Mouse (Mus musculus): ENCODE results near the gene Tap1. TPM values are rescaled to one million over a fixed set of nuclear protein-coding genes. Genes with fewer than 3 reads are reported as not detected.
A peak's percentile ranks its signal among the peaks of the same experiment; 100 is the strongest.
"Not testable (repeated sequence)": the region's sequence is repeated elsewhere in the genome, so short reads cannot be mapped to it uniquely, and the experiment has no call there.

The Tap1 gene
- total RNA-seq, 2 experiments from 2014 or later: 12.1 to 13.3 TPM

DNA sequence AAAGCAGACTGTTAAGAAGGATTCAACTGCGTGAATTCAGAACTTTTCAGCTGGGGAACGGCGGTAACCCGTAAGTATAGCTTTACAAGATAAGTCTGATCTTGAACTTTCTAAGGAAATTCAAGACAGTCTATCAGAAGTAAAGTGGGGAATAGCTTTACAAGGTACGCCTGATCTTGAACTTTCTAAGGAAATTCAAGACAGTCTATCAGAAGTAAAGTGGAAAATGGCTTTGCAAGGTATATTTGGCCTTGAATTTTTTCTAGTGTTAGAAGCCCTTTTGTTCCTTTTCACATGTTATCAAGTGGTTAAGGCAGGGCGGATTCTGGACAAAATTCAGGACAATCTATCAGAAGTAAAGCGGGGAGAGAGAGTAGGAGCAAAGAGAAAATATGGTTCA, 32.4 kb downstream of the Tap1 start:
- not testable (repeated sequence) for ATAC-seq (replicated peaks; ENCODE audit: low FRiP score, poor library complexity, severe bottlenecking)

- not testable (repeated sequence) for ATAC-seq (replicated peaks; ENCODE audit: low FRiP score, poor library complexity, severe bottlenecking)
These were observed 33.0 kb downstream of the Tap1 start for GRCm38 (mm10) chr17:34220401-34220800.

DNA sequence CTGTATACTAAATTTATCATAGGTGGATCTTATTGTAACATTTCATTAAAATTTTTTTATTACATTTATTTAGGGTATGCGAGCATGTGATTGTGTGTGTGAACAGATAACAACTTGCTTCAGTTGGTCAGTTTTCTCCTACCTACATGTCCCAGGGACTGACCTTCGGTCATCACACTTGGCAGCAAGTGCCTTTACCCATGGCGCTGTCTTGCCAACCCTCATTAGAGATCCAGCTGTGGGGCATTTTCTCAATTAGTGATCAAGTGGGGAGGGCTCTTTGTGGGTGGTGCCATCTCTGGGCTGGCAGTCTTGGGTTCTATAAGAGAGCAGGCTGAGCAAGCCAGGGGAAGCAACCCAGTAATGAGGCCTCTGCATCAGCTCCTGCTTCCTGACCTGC, 37.5 kb downstream of the Tap1 start:
- no peak for ATAC-seq (replicated peaks; ENCODE audit: low FRiP score, poor library complexity, severe bottlenecking)

GRCm38 (mm10) chr17:34225426-34225825, 38.1 kb downstream of the Tap1 start:
- ATAC-seq (replicated peaks; ENCODE audit: low FRiP score, poor library complexity, severe bottlenecking): no peak

DNA sequence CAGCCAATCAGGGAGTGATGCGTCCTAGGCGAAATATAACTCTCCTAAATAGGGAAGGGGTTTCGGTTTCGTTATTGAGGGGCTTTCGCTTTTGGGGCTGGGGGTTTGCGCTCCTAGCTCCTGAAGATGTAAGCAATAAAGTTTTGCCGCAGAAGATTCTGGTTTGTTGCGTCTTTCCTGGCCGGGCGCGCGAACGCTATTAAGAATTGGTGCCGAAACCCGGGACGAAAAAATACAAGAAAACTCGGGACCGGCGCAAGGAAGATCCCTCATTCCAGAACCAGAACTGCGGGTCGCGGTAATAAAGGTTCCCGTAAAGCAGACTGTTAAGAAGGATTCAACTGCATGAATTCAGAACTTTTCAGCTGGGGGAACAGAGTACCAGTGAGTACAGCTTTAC, 38.6 kb downstream of the Tap1 start:
- not testable (repeated sequence) for ATAC-seq (replicated peaks; ENCODE audit: low FRiP score, poor library complexity, severe bottlenecking)

GRCm38 (mm10) chr17:34230971-34231370, 43.6 kb downstream of the Tap1 start:
- not testable (repeated sequence) for ATAC-seq (replicated peaks; ENCODE audit: low FRiP score, poor library complexity, severe bottlenecking)

GRCm38 (mm10) chr17:34232021-34232420, 44.7 kb downstream of the Tap1 start:
- ATAC-seq (replicated peaks; ENCODE audit: low FRiP score, poor library complexity, severe bottlenecking): not testable (repeated sequence)

GRCm38 (mm10) chr17:34234926-34235325, 47.6 kb downstream of the Tap1 start:
- peak; percentile 52 for ATAC-seq (replicated peaks; ENCODE audit: low FRiP score, poor library complexity, severe bottlenecking)

- ATAC-seq (replicated peaks; ENCODE audit: low FRiP score, poor library complexity, severe bottlenecking): no peak
These were observed 49.3 kb downstream of the Tap1 start for GRCm38 (mm10) chr17:34236691-34237090.

- ATAC-seq (replicated peaks; ENCODE audit: low FRiP score, poor library complexity, severe bottlenecking): no peak
These were observed 50.4 kb downstream of the Tap1 start for GRCm38 (mm10) chr17:34237741-34238140.

- no peak for ATAC-seq (replicated peaks; ENCODE audit: low FRiP score, poor library complexity, severe bottlenecking)
These were observed 51.4 kb downstream of the Tap1 start, which contains the start of gene H2-Ob for GRCm38 (mm10) chr17:34238706-34239105. H2-Ob (plus strand) TSS chr17:34238903.

GRCm38 (mm10) chr17:34239601-34240041, 52.3 kb downstream of the Tap1 start:
- ATAC-seq (replicated peaks; ENCODE audit: low FRiP score, poor library complexity, severe bottlenecking): no peak

GRCm38 (mm10) chr17:34240366-34240765, 53.0 kb downstream of the Tap1 start:
- ATAC-seq (replicated peaks; ENCODE audit: low FRiP score, poor library complexity, severe bottlenecking): no peak

GRCm38 (mm10) chr17:34240916-34241315, 53.6 kb downstream of the Tap1 start:
- no peak for ATAC-seq (replicated peaks; ENCODE audit: low FRiP score, poor library complexity, severe bottlenecking)

GRCm38 (mm10) chr17:34244656-34245055, 57.3 kb downstream of the Tap1 start:
- ATAC-seq (replicated peaks; ENCODE audit: low FRiP score, poor library complexity, severe bottlenecking): no peak

Other genes with a start within 250 kb of the Tap1 start
- 15.9 and 38.0 TPM in 2 replicates for gene Pfdn6, start 247.2 kb upstream of the Tap1 start, total RNA-seq (2015; ENCODE audit: low replicate concordance)
- 22.9 TPM in 2 replicates for gene Pfdn6, start 247.2 kb upstream of the Tap1 start, total RNA-seq (2017; ENCODE audit: low replicate concordance)
- 4.0 and 15.9 TPM in 2 replicates for gene Wdr46, start 246.9 kb upstream of the Tap1 start, total RNA-seq (2015; ENCODE audit: low replicate concordance)
- gene Wdr46, start 246.9 kb upstream of the Tap1 start, total RNA-seq (2017; ENCODE audit: low replicate concordance): 7.5 and 8.5 TPM in 2 replicates
- not detected in 2 replicates for gene B3galt4, start 236.1 kb upstream of the Tap1 start, total RNA-seq (2015; ENCODE audit: low replicate concordance)
- 0.70 and 0.94 TPM in 2 replicates for gene B3galt4, start 236.1 kb upstream of the Tap1 start, total RNA-seq (2017; ENCODE audit: low replicate concordance)
- gene Vps52, start 231.7 kb upstream of the Tap1 start, total RNA-seq (2015; ENCODE audit: low replicate concordance): 8.2 and 11.3 TPM in 2 replicates
- 13.0 and 17.0 TPM in 2 replicates for gene Vps52, start 231.7 kb upstream of the Tap1 start, total RNA-seq (2017; ENCODE audit: low replicate concordance)
- gene Rps18, start 231.6 kb upstream of the Tap1 start, total RNA-seq (2015; ENCODE audit: low replicate concordance): 758 and 917 TPM in 2 replicates
- gene Rps18, start 231.6 kb upstream of the Tap1 start, total RNA-seq (2017; ENCODE audit: low replicate concordance): 207 and 301 TPM in 2 replicates
- 177 and 273 TPM in 2 replicates for gene H2-K1, start 187.2 kb upstream of the Tap1 start, total RNA-seq (2015; ENCODE audit: low replicate concordance)
- gene H2-K1, start 187.2 kb upstream of the Tap1 start, total RNA-seq (2017; ENCODE audit: low replicate concordance): 97.6 and 121 TPM in 2 replicates
- gene Ring1, start 162.9 kb upstream of the Tap1 start, total RNA-seq (2015; ENCODE audit: low replicate concordance): 1.9 and 9.2 TPM in 2 replicates
- gene Ring1, start 162.9 kb upstream of the Tap1 start, total RNA-seq (2017; ENCODE audit: low replicate concordance): 2.0 and 2.8 TPM in 2 replicates
- gene H2-Ke6, start 159.5 kb upstream of the Tap1 start, total RNA-seq (2015; ENCODE audit: low replicate concordance): 26.5 and 50.7 TPM in 2 replicates
- 15.0 and 17.8 TPM in 2 replicates for gene H2-Ke6, start 159.5 kb upstream of the Tap1 start, total RNA-seq (2017; ENCODE audit: low replicate concordance)
- gene Slc39a7, start 155.9 kb upstream of the Tap1 start, total RNA-seq (2015; ENCODE audit: low replicate concordance): not detected in 2 replicates
- 11.5 and 16.6 TPM in 2 replicates for gene Slc39a7, start 155.9 kb upstream of the Tap1 start, total RNA-seq (2017; ENCODE audit: low replicate concordance)
- gene Rxrb, start 155.7 kb upstream of the Tap1 start, total RNA-seq (2015; ENCODE audit: low replicate concordance): 7.1 and 8.3 TPM in 2 replicates
- 10.7 and 12.0 TPM in 2 replicates for gene Rxrb, start 155.7 kb upstream of the Tap1 start, total RNA-seq (2017; ENCODE audit: low replicate concordance)
- gene Col11a2, start 148.1 kb upstream of the Tap1 start, total RNA-seq (2015; ENCODE audit: low replicate concordance): 1.3 TPM in 1 of 2 replicates, not detected in the other
- gene Col11a2, start 148.1 kb upstream of the Tap1 start, total RNA-seq (2017; ENCODE audit: low replicate concordance): 4.3 and 7.0 TPM in 2 replicates
- 0.84 and 7.9 TPM in 2 replicates for gene H2-Oa, start 95.2 kb upstream of the Tap1 start, total RNA-seq (2015; ENCODE audit: low replicate concordance)
- gene H2-Oa, start 95.2 kb upstream of the Tap1 start, total RNA-seq (2017; ENCODE audit: low replicate concordance): 1.1 TPM in 1 of 2 replicates, not detected in the other
- 15.9 and 37.5 TPM in 2 replicates for gene H2-DMa, start 68.0 kb upstream of the Tap1 start, total RNA-seq (2015; ENCODE audit: low replicate concordance)
- gene H2-DMa, start 68.0 kb upstream of the Tap1 start, total RNA-seq (2017; ENCODE audit: low replicate concordance): 11.7 and 13.3 TPM in 2 replicates
- 36.1 and 75.0 TPM in 2 replicates for gene Brd2, start 64.9 kb upstream of the Tap1 start, total RNA-seq (2015; ENCODE audit: low replicate concordance)
- gene Brd2, start 64.9 kb upstream of the Tap1 start, total RNA-seq (2017; ENCODE audit: low replicate concordance): 114 and 135 TPM in 2 replicates
- 2.5 TPM in 1 of 2 replicates, not detected in the other for gene H2-DMb2, start 44.2 kb upstream of the Tap1 start, total RNA-seq (2015; ENCODE audit: low replicate concordance)
- 3.2 and 3.6 TPM in 2 replicates for gene H2-DMb2, start 44.2 kb upstream of the Tap1 start, total RNA-seq (2017; ENCODE audit: low replicate concordance)
- gene H2-DMb1, start 34.5 kb upstream of the Tap1 start, total RNA-seq (2015; ENCODE audit: low replicate concordance): 6.1 and 9.6 TPM in 2 replicates
- gene H2-DMb1, start 34.5 kb upstream of the Tap1 start, total RNA-seq (2017; ENCODE audit: low replicate concordance): 7.1 and 15.8 TPM in 2 replicates
- 16.1 and 55.0 TPM in 2 replicates for gene Psmb9, start 211 bp downstream of the Tap1 start, total RNA-seq (2015; ENCODE audit: low replicate concordance)
- gene Psmb9, start 211 bp downstream of the Tap1 start, total RNA-seq (2017; ENCODE audit: low replicate concordance): 17.2 and 29.1 TPM in 2 replicates
- gene Psmb8, start 10.2 kb downstream of the Tap1 start, total RNA-seq (2015; ENCODE audit: low replicate concordance): 35.5 and 50.4 TPM in 2 replicates
- 34.0 and 37.2 TPM in 2 replicates for gene Psmb8, start 10.2 kb downstream of the Tap1 start, total RNA-seq (2017; ENCODE audit: low replicate concordance)
- gene Tap2, start 16.0 kb downstream of the Tap1 start, total RNA-seq (2015; ENCODE audit: low replicate concordance): 0.38 and 5.2 TPM in 2 replicates
- gene Tap2, start 16.0 kb downstream of the Tap1 start, total RNA-seq (2017; ENCODE audit: low replicate concordance): 7.8 and 11.2 TPM in 2 replicates
- gene H2-Ob, start 51.4 kb downstream of the Tap1 start, total RNA-seq (2015; ENCODE audit: low replicate concordance): 4.8 and 8.1 TPM in 2 replicates
- 1.4 TPM in 1 of 2 replicates, not detected in the other for gene H2-Ob, start 51.4 kb downstream of the Tap1 start, total RNA-seq (2017; ENCODE audit: low replicate concordance)
- 60.8 and 138 TPM in 2 replicates for gene H2-Ab1, start 70.1 kb downstream of the Tap1 start, total RNA-seq (2015; ENCODE audit: low replicate concordance)
- gene H2-Ab1, start 70.1 kb downstream of the Tap1 start, total RNA-seq (2017; ENCODE audit: low replicate concordance): 38.6 and 79.7 TPM in 2 replicates
- gene H2-Aa, start 100.3 kb downstream of the Tap1 start, total RNA-seq (2015; ENCODE audit: low replicate concordance): 92.2 and 127 TPM in 2 replicates
- 32.1 and 32.2 TPM in 2 replicates for gene H2-Aa, start 100.3 kb downstream of the Tap1 start, total RNA-seq (2017; ENCODE audit: low replicate concordance)
- gene H2-Eb1, start 118.3 kb downstream of the Tap1 start, total RNA-seq (2015; ENCODE audit: low replicate concordance): 6.5 and 9.8 TPM in 2 replicates
- gene H2-Eb1, start 118.3 kb downstream of the Tap1 start, total RNA-seq (2017; ENCODE audit: low replicate concordance): 15.9 and 53.1 TPM in 2 replicates
- gene H2-Eb2, start 138.1 kb downstream of the Tap1 start, total RNA-seq (2015; ENCODE audit: low replicate concordance): not detected in 2 replicates
- gene H2-Eb2, start 138.1 kb downstream of the Tap1 start, total RNA-seq (2017; ENCODE audit: low replicate concordance): not detected in 2 replicates
- 0.96 TPM in 1 of 2 replicates, not detected in the other for gene Btnl2, start 167.3 kb downstream of the Tap1 start, total RNA-seq (2015; ENCODE audit: low replicate concordance)
- 0.09 and 0.42 TPM in 2 replicates for gene Btnl2, start 167.3 kb downstream of the Tap1 start, total RNA-seq (2017; ENCODE audit: low replicate concordance)
- gene Btnl1, start 189.6 kb downstream of the Tap1 start, total RNA-seq (2015; ENCODE audit: low replicate concordance): not detected in 2 replicates
- not detected in 2 replicates for gene Btnl1, start 189.6 kb downstream of the Tap1 start, total RNA-seq (2017; ENCODE audit: low replicate concordance)
- not detected in 2 replicates for gene BC051142, start 211.3 kb downstream of the Tap1 start, total RNA-seq (2015; ENCODE audit: low replicate concordance)
- gene BC051142, start 211.3 kb downstream of the Tap1 start, total RNA-seq (2017; ENCODE audit: low replicate concordance): not detected in 2 replicates

All from erythroblast, adult 5-6 weeks (primary cell).